Mouse (Mus musculus) lung, embryonic 16.5 days (tissue): Measurements from ENCODE around the gene Glis3. TPM values are rescaled to one million over a fixed set of nuclear protein-coding genes. Genes with fewer than 3 reads are reported as not detected.
A peak's percentile ranks its signal among the peaks of the same experiment; 100 is the strongest.

Source experiments
- ATAC-seq: fragments of 200-750 bp; cut with Nextera tagmentation; 2 replicates; pipeline ENCODE4 v1.8.0; 2017; ENCODE audit warnings: low read depth, mild to moderate bottlenecking, moderate library complexity
- H3K27ac ChIP-seq: fragments of 300-500 bp; sonication (generic); 2 replicates; pipeline ENCODE4 v1.5.1; 2014; ENCODE audit warnings: mild to moderate bottlenecking, control low read depth, low read length
- H3K27me3 ChIP-seq: fragments of 300-500 bp; sonication (generic); 2 replicates; pipeline ENCODE4 v1.6.1; 2014; ENCODE audit warnings: low read depth, low read length, mixed read lengths; ENCODE audit not compliant: control insufficient read depth, insufficient read depth
- H3K36me3 ChIP-seq: fragments of 300-500 bp; sonication (generic); 2 replicates; pipeline ENCODE4 v1.6.1; 2014; ENCODE audit warnings: low read length; ENCODE audit not compliant: control insufficient read depth, insufficient read depth
- H3K4me1 ChIP-seq: fragments of 300-500 bp; sonication (generic); replicated peaks from 2 replicates; pipeline ENCODE4 v1.6.1; 2014; ENCODE audit warnings: low read length, mixed read lengths; ENCODE audit not compliant: control insufficient read depth, insufficient read depth
- H3K4me2 ChIP-seq: fragments of 300-500 bp; sonication (generic); 2 replicates; pipeline ENCODE4 v1.6.1; 2014; ENCODE audit warnings: low read depth, low read length, control low read depth
- H3K4me3 ChIP-seq: fragments of 300-500 bp; sonication (generic); 2 replicates; pipeline ENCODE4 v1.5.1; 2014; ENCODE audit warnings: mild to moderate bottlenecking, low read length, control low read depth
- H3K9ac ChIP-seq: fragments of 300-500 bp; sonication (generic); 2 replicates; pipeline ENCODE4 v1.6.1; 2014; ENCODE audit warnings: low read length, control low read depth
- H3K9me3 ChIP-seq: fragments of 300-500 bp; sonication (generic); 2 replicates; pipeline ENCODE4 v1.6.1; 2016; ENCODE audit warnings: low read length; ENCODE audit not compliant: control insufficient read depth
- WGBS: fragments of 180-500 bp; shearing (Covaris S2); extraction: QIAGEN DNeasy Blood & Tissue Kit; methylation state at CpG from one replicate; pipeline ENCODE4 v1.1.7; 2014; 5-methylcytosine and 5-hydroxymethylcytosine counted together
- polyA plus RNA-seq: library from polyadenylated mRNA; unstranded; fragments of >200 nt; fragmentation: Nextera tagmentation; extraction: Ambion mirVana; gene quantifications from 2 replicates; pipeline ENCODE4 v1.2.1, GENCODE M21; 2015

The Glis3 gene
- polyA plus RNA-seq, 1 experiment from 2014 or later: 3.3 TPM

- Histone ChIP-seq H3K9me3 (no peaks in the 10 kb centered on the region), H3K9ac (no peak overlapping the region), H3K4me1 (peaks cover 27% of the 10 kb centered on the region), H3K4me3 (no peak overlapping the region), H3K4me2 (no peak overlapping the region), H3K36me3 (no peaks in the 10 kb centered on the region), H3K27ac (no peak overlapping the region), H3K27me3 (no peaks in the 10 kb centered on the region)
- WGBS: 46% methylated on average over 8 of the region's 8 CpGs
- peak; percentile 70 for ATAC-seq
Measured at GRCm38 (mm10) chr19:28560801-28561696, 118.8 kb downstream of the Glis3 start.

- WGBS: 26% methylated on average over 7 of the region's 7 CpGs
- Histone ChIP-seq H3K27me3 (no peaks in the 10 kb centered on the region), H3K4me3 (no peak overlapping the region), H3K9me3 (no peaks in the 10 kb centered on the region), H3K4me1 (peaks cover 27% of the 10 kb centered on the region), H3K9ac (no peak overlapping the region), H3K4me2 (no peak overlapping the region), H3K36me3 (no peaks in the 10 kb centered on the region), H3K27ac (no peak overlapping the region)
- no peak for ATAC-seq
Measured at GRCm38 (mm10) chr19:28559836-28560235, 120.0 kb downstream of the Glis3 start.

- H3K9me3 ChIP-seq: no peaks in the 10 kb centered on the region
- H3K4me3 ChIP-seq: no peak overlapping the region
- no peak overlapping the region for H3K9ac ChIP-seq
- no peak overlapping the region for H3K27ac ChIP-seq
- no peak for ATAC-seq
- peaks cover 27% of the 10 kb centered on the region for H3K4me1 ChIP-seq
- no peaks in the 10 kb centered on the region for H3K27me3 ChIP-seq
- H3K4me2 ChIP-seq: no peak overlapping the region
- 47% methylated on average over 10 of the region's 10 CpGs for WGBS
- no peaks in the 10 kb centered on the region for H3K36me3 ChIP-seq
Measured at GRCm38 (mm10) chr19:28559400-28559799, 120.5 kb downstream of the Glis3 start.

- ATAC-seq: no peak
- Histone ChIP-seq H3K36me3 (no peaks in the 10 kb centered on the region), H3K4me2 (no peak overlapping the region), H3K9me3 (no peaks in the 10 kb centered on the region), H3K27me3 (no peaks in the 10 kb centered on the region), H3K4me3 (no peak overlapping the region), H3K4me1 (peaks cover 27% of the 10 kb centered on the region), H3K27ac (no peak overlapping the region), H3K9ac (no peak overlapping the region)
- WGBS: 62% methylated on average over 8 of the region's 8 CpGs
Measured at GRCm38 (mm10) chr19:28558661-28559060, 121.2 kb downstream of the Glis3 start.

GRCm38 (mm10) chr19:28557559-28558328, 122.1 kb downstream of the Glis3 start:
- 30% methylated on average over 5 of the region's 5 CpGs for WGBS
- no peak for ATAC-seq
- no peak overlapping the region for H3K4me2 ChIP-seq

GRCm38 (mm10) chr19:28555181-28555929, 124.5 kb downstream of the Glis3 start:
- no peak overlapping the region for H3K4me2 ChIP-seq
- H3K9ac ChIP-seq: no peak overlapping the region
- H3K4me3 ChIP-seq: no peak overlapping the region
- no peaks in the 10 kb centered on the region for H3K27me3 ChIP-seq
- no peaks in the 10 kb centered on the region for H3K9me3 ChIP-seq
- H3K36me3 ChIP-seq: no peaks in the 10 kb centered on the region
- H3K4me1 ChIP-seq: peaks cover 19% of the 10 kb centered on the region
- no peak overlapping the region for H3K27ac ChIP-seq
- no peak for ATAC-seq
- 85% methylated on average over 6 of the region's 6 CpGs for WGBS

More at GRCm38 (mm10) chr19:28557559-28558328, 122.1 kb downstream of the Glis3 start:
- no peaks in the 10 kb centered on the region for H3K36me3 ChIP-seq
- H3K9ac ChIP-seq: no peak overlapping the region
- no peaks in the 10 kb centered on the region for H3K9me3 ChIP-seq
- H3K27me3 ChIP-seq: no peaks in the 10 kb centered on the region
- H3K4me3 ChIP-seq: no peak overlapping the region
- peaks cover 27% of the 10 kb centered on the region for H3K4me1 ChIP-seq
- H3K27ac ChIP-seq: no peak overlapping the region

GRCm38 (mm10) chr19:28550611-28551010, 129.3 kb downstream of the Glis3 start:
- Histone ChIP-seq H3K27ac (no peak overlapping the region), H3K9me3 (no peaks in the 10 kb centered on the region), H3K4me1 (peaks cover 2% of the 10 kb centered on the region; the same call in 1 of the 2 replicates), H3K36me3 (no peaks in the 10 kb centered on the region), H3K9ac (no peak overlapping the region), H3K27me3 (no peaks in the 10 kb centered on the region), H3K4me3 (no peak overlapping the region), H3K4me2 (no peak overlapping the region)
- 29% methylated on average over 8 of the region's 8 CpGs for WGBS
- ATAC-seq: no peak

GRCm38 (mm10) chr19:28546933-28547332, 132.9 kb downstream of the Glis3 start:
- H3K27ac ChIP-seq: no peak overlapping the region
- H3K27me3 ChIP-seq: no peaks in the 10 kb centered on the region
- H3K4me1 ChIP-seq: peaks cover 9% of the 10 kb centered on the region; the same call in 1 of the 2 replicates
- H3K9ac ChIP-seq: no peak overlapping the region
- no peaks in the 10 kb centered on the region for H3K36me3 ChIP-seq
- no peak overlapping the region for H3K4me3 ChIP-seq
- no peaks in the 10 kb centered on the region for H3K9me3 ChIP-seq
- no peak for ATAC-seq
- 95% methylated on average over 3 of the region's 3 CpGs for WGBS
- no peak overlapping the region for H3K4me2 ChIP-seq

- WGBS: 15% methylated on average over 1 of the region's 1 CpGs
- Histone ChIP-seq H3K4me1 (peaks cover 9% of the 10 kb centered on the region; the same call in 1 of the 2 replicates), H3K4me2 (no peak overlapping the region), H3K27me3 (no peaks in the 10 kb centered on the region), H3K27ac (no peak overlapping the region), H3K4me3 (no peak overlapping the region), H3K36me3 (no peaks in the 10 kb centered on the region), H3K9ac (no peak overlapping the region), H3K9me3 (no peaks in the 10 kb centered on the region)
- ATAC-seq: peak; percentile 87
Measured at GRCm38 (mm10) chr19:28545493-28545892, 134.4 kb downstream of the Glis3 start.
